Mouse (Mus musculus): ENCODE measurements at regions not wholly inside any gene's neighbourhood (a gene's known extent, or its start where the extent isn't known, plus 50 kb on each side); places are given as distances from the start of the nearest gene placed in this dataset.
A peak's percentile ranks its signal among the peaks of the same experiment; 100 is the strongest.

DNA sequence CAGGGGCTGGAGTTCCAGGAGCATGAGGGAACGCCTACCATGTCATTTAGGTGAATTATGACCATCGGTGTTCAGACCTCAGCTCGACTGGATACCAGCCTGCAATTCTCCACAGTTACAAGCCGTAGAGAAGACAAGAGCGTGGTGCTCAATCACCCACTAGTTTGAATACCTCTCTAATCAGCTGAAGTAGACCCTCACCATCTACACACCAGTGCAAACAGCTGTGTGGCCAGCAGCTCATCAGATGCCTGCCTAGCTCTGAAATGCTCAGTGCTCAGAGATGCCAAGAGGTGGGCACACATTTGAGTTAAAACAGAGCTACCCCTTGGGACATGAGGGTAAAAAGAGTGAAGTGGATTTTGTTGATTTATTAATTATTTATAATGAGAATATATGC lies 660.2 kb downstream of the Magi1 start:
- no peak for ATAC-seq
- no peaks in the 10 kb centered on the region for H3K4me1 ChIP-seq (replicated peaks)
- no peaks in the 10 kb centered on the region for H3K27me3 ChIP-seq
- 79% methylated on average over 5 of the region's 5 CpGs for WGBS
- H3K36me3 ChIP-seq: no peaks in the 10 kb centered on the region
- H3K27ac ChIP-seq: no peak overlapping the region
- no peak overlapping the region for H3K4me3 ChIP-seq (replicated peaks)
- H3K9me3 ChIP-seq: no peaks in the 10 kb centered on the region
- no peak overlapping the region for H3K4me2 ChIP-seq (replicated peaks)
- H3K9ac ChIP-seq (replicated peaks): no peak overlapping the region

DNA sequence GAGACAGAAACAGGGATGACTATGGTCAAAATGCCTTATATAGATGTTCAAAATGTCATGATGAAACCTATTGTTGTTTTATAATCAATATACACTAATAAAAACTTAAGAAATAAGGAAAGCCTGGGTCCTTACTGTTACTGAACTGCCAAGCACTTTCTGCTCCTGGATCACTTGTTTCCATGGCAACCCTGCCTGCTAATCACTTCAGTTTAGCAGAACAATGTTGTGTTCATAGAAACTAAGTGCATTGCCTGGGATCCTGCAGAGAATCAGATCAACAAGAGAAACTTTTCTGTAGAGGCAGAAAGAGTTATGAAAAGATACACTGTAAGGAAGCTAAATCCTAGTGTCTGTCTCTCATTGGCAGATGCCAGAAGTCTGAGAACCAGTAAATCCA lies 666.8 kb downstream of the Magi1 start:
- no peak for ATAC-seq

DNA sequence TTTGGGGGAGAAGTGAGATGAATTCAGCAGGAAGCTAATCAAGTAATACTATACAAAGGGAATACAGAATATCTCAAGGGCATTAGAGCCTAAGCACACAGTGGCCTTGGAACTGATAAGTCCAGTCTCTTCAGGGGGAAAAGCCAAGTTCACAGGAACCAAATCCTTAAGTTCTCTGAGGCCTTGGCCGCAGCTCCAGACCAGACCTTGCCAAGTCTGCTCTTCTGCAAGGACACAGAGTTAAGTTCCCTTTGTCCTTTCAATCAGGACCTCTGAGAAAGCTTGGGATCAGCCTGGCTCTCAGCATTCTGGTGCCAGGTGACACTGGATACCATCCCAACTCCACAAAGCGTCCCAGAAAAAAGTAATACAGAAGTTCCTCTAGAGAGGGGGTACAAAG lies 657.1 kb upstream of the Adamts9 start:
- no peak for ATAC-seq
- no peak overlapping the region for H3K4me3 ChIP-seq (replicated peaks)
- 91% methylated on average over 2 of the region's 2 CpGs for WGBS
- no peak overlapping the region for H3K4me2 ChIP-seq (replicated peaks)
- H3K9me3 ChIP-seq: no peaks in the 10 kb centered on the region
- no peak overlapping the region for H3K27ac ChIP-seq
- no peaks in the 10 kb centered on the region for H3K36me3 ChIP-seq
- no peaks in the 10 kb centered on the region for H3K27me3 ChIP-seq
- no peaks in the 10 kb centered on the region for H3K4me1 ChIP-seq (replicated peaks)
- no peak overlapping the region for H3K9ac ChIP-seq (replicated peaks)

More for the DNA sequence above, 666.8 kb downstream of the Magi1 start:
- no peaks in the 10 kb centered on the region for H3K4me1 ChIP-seq (replicated peaks)
- H3K4me2 ChIP-seq (replicated peaks): no peak overlapping the region
- H3K9me3 ChIP-seq: no peaks in the 10 kb centered on the region
- no peaks in the 10 kb centered on the region for H3K27me3 ChIP-seq
- H3K27ac ChIP-seq: no peak overlapping the region
- no peak overlapping the region for H3K4me3 ChIP-seq (replicated peaks)
- no peaks in the 10 kb centered on the region for H3K36me3 ChIP-seq
- H3K9ac ChIP-seq (replicated peaks): no peak overlapping the region

DNA sequence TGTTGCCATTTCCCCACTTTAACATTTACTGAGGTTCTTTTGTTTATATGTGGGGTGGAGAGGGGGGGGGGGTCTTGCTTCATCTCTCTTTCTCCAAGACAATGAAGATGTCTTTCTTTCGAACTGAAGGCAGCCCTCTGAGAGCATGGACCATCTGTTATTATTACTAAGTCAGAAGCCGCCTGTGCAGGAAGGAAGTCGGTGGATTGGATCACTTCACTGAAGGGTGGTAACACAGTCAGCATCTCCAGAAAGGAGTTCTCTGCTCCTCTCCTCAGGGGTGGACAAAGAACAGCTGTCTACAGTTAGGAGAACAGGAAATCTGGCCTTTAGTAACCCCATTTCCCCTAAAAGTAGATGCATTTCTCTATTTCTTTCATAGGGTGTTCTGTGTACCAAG lies 656.1 kb upstream of the Adamts9 start:
- no peak overlapping the region for H3K4me3 ChIP-seq (replicated peaks)
- no peak overlapping the region for H3K4me2 ChIP-seq (replicated peaks)
- no peaks in the 10 kb centered on the region for H3K27me3 ChIP-seq
- H3K36me3 ChIP-seq: no peaks in the 10 kb centered on the region
- no peaks in the 10 kb centered on the region for H3K4me1 ChIP-seq (replicated peaks)
- no peak for ATAC-seq
- WGBS: 76% methylated on average over 3 of the region's 3 CpGs
- H3K27ac ChIP-seq: no peak overlapping the region
- H3K9ac ChIP-seq (replicated peaks): no peak overlapping the region
- no peaks in the 10 kb centered on the region for H3K9me3 ChIP-seq

DNA sequence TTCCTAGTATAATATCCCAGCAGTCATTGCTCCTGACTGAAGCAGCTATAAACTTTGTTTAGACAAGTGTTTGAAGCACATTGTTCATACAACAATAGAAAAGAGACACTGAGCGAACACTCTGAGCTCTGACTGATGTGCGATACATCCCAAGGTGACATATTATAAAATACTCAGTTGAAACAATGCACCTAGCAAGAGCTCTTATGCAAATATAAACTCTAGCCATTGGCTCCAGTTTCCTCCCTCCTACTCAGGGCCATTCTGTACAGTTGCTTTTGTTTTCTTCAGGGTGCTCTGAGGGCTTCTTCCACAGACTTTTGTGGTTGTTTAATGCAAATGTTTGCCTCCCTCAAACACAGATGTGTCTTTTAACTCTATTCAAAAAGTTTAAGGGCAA lies 646.6 kb upstream of the Adamts9 start:
- ATAC-seq: no peak
- no peak overlapping the region for H3K4me2 ChIP-seq (replicated peaks)
- H3K9ac ChIP-seq (replicated peaks): no peak overlapping the region
- 64% methylated on average over 2 of the region's 2 CpGs for WGBS
- H3K4me1 ChIP-seq (replicated peaks): no peaks in the 10 kb centered on the region
- H3K4me3 ChIP-seq (replicated peaks): no peak overlapping the region
- no peak overlapping the region for H3K27ac ChIP-seq
- H3K9me3 ChIP-seq: no peaks in the 10 kb centered on the region
- H3K27me3 ChIP-seq: no peaks in the 10 kb centered on the region
- H3K36me3 ChIP-seq: no peaks in the 10 kb centered on the region

DNA sequence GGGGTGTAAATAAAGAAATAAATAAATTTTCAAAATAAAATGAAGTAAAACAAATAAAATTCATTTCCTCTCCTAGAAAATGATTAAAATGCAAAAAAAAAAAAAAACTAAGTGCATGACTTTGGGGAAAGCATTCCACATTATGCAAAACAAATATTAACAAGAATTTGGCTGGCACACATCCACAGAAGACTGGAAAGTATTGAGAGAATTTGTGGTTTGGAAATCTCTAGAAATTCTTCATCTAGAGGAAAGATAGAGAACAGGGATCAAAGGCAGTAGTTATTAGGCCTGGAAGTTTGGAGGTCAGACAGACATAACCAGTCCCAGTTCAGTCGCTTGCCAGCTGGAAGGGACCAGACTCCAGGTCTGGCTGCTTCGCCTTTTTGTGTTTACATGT lies 643.6 kb upstream of the Adamts9 start:
- H3K27me3 ChIP-seq: no peaks in the 10 kb centered on the region
- no peaks in the 10 kb centered on the region for H3K9me3 ChIP-seq
- 100% methylated on average over 2 of the region's 2 CpGs for WGBS
- H3K4me1 ChIP-seq (replicated peaks): no peaks in the 10 kb centered on the region
- H3K9ac ChIP-seq (replicated peaks): no peak overlapping the region
- no peak overlapping the region for H3K4me3 ChIP-seq (replicated peaks)
- H3K4me2 ChIP-seq (replicated peaks): no peak overlapping the region
- ATAC-seq: no peak
- H3K36me3 ChIP-seq: no peaks in the 10 kb centered on the region
- no peak overlapping the region for H3K27ac ChIP-seq

DNA sequence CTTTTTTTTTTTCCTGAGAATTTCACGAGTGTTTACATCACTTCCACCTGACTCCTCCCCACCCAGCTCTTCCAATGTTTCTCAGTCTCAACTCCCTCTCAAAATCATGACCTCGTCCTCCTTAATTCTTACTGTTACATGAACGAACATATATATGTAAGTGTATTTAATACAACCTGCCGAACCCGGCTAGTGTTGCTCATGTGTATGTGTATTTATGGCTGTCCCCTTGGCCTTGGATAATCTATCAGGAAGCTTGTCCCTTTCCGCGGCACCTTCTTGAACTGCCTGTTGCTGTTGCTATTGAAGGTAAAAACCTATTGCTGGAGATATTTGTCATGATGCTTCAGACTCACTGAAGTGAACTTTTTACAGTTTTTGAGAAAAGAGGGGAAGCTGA lies 637.8 kb upstream of the Adamts9 start:
- Histone ChIP-seq H3K27ac (no peak overlapping the region), H3K27me3 (no peaks in the 10 kb centered on the region), H3K36me3 (no peaks in the 10 kb centered on the region), H3K4me1 (replicated peaks) (peaks cover 8% of the 10 kb centered on the region; the same call in 1 of the 2 replicates), H3K9ac (replicated peaks) (no peak overlapping the region), H3K4me2 (replicated peaks) (no peak overlapping the region), H3K4me3 (replicated peaks) (no peak overlapping the region), H3K9me3 (no peaks in the 10 kb centered on the region)
- 88% methylated on average over 7 of the region's 7 CpGs for WGBS
- no peak for ATAC-seq

DNA sequence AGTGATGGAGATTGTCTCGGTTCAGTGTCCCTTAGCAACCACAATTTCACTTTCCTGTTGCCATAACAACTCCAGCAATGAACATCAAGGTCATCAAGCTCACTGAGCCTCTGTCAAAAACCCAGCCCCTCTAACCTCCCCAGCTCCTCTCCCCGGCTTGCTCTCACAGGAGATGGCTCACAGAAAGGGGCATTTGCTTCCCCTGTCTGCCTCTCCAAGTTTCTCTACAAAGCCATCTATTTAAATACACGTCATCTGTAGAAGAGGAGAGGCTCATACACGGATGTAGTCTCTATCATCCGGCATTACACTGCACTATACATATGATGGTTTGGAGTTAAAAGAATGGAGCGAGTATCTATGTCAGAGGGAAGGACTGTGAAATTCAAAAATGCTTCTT lies 637.4 kb upstream of the Adamts9 start:
- H3K36me3 ChIP-seq: no peaks in the 10 kb centered on the region
- H3K27ac ChIP-seq: no peak overlapping the region
- 56% methylated on average over 6 of the region's 6 CpGs for WGBS
- H3K27me3 ChIP-seq: no peaks in the 10 kb centered on the region
- H3K4me1 ChIP-seq (replicated peaks): peaks cover 8% of the 10 kb centered on the region; the same call in 1 of the 2 replicates
- H3K9me3 ChIP-seq: no peaks in the 10 kb centered on the region
- H3K4me2 ChIP-seq (replicated peaks): no peak overlapping the region
- no peak overlapping the region for H3K4me3 ChIP-seq (replicated peaks)
- 0 out of 2 replicates have a peak, but pooled peaks have one; percentile 17 for ATAC-seq
- H3K9ac ChIP-seq (replicated peaks): no peak overlapping the region

DNA sequence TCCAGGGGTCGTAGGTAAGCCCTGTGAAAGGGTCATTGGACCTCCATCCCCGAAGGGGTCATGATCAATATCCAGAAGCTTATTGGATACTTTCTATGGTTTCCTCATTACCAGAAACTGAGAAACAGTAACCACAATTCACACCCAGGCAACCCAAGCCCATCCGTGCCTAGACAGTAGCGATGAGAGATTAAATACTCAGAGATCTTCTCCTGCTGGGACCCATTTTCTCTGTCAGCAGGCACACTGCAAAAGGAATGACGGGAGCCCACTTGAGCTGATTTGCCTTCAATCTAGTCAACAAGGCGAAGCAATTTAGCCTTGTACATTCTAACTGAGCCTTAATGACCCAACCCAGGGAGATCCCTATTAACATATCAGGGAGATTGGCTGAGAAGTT lies 632.0 kb upstream of the Adamts9 start:
- no peaks in the 10 kb centered on the region for H3K27me3 ChIP-seq
- H3K36me3 ChIP-seq: no peaks in the 10 kb centered on the region
- no peak overlapping the region for H3K27ac ChIP-seq
- 60% methylated on average over 6 of the region's 6 CpGs for WGBS
- H3K9me3 ChIP-seq: no peaks in the 10 kb centered on the region
- H3K4me3 ChIP-seq (replicated peaks): no peak overlapping the region
- no peak overlapping the region for H3K9ac ChIP-seq (replicated peaks)
- ATAC-seq: no peak
- no peak overlapping the region for H3K4me2 ChIP-seq (replicated peaks)
- 0 out of 2 replicates have a peak, but pooled peaks cover 5% of the 10 kb centered on the region for H3K4me1 ChIP-seq (replicated peaks)

DNA sequence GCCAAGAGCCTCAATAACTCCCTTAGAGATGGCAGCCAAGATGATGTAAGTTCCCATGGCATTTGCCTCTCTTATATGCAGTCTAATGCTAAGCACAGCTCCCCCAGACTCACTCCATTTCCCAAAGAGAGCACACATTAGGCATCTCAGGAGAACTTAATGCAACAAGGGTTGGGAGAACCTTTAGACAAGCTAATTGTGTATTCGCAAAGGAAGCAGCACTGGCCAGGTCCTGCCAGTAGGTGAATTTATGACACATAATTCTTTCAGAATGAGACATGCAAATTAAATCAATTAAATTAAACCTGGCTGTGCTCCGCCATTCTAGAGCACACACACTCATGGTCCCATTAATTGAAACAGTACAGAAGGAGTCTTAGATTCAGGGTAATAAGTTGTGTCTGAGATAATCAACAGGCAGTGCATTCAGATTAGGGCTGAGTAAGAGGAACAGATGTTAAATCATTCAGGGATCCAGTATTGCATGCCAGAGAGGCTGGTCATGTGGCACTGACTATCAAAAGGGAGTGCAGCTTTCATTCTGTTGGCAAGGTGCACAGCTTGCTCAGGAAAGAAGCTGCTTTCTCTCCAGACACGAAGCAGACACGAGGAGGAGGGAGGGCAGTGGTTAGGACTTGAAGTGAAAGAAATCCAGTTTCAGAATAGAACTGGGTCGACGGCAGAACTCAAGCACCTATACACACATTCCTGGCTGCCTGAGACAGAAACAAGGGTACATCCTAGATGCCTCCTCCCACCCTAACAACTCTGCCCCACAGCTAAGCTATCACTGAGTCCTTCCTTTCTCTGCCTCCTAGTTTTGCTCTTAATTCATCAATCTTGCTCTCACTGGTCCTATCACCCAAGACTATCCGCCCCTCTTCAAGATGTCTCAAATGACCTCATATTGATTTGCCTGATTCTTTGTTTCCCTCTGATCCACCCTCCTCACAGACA lies 630.7 kb upstream of the Adamts9 start:
- Histone ChIP-seq H3K27me3 (peaks cover 4% of the 10 kb centered on the region; the same call in 1 of the 2 replicates), H3K9ac (replicated peaks) (no peak overlapping the region), H3K36me3 (no peaks in the 10 kb centered on the region), H3K4me2 (replicated peaks) (no peak overlapping the region), H3K4me3 (replicated peaks) (no peak overlapping the region), H3K27ac (no peak overlapping the region), H3K4me1 (replicated peaks) (0 out of 2 replicates have a peak, but pooled peaks cover 4% of the 10 kb centered on the region), H3K9me3 (no peaks in the 10 kb centered on the region)
- WGBS: 62% methylated on average over 7 of the region's 7 CpGs
- peak; percentile 43; the same call in 1 of the 2 replicates for ATAC-seq

DNA sequence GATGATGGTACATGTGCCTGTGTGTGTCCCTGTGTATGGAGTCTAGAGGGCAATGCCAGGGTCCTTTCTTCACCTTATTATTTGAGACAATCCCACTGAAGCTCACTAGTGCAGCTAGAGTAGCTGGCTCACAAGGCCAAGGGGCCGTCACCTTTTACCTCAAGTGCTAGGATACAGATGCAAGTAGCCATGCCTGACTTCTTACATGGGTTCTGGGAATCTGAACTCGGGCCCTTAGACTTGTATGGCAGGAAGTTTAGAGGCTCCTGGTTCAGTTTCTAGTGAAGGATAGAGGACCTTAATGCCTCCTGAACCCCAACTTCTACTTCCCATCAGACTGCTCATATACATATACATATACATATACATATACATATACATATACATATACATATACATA lies 626.6 kb upstream of the Adamts9 start:
- ATAC-seq: no peak
- Histone ChIP-seq H3K9me3 (no peaks in the 10 kb centered on the region), H3K4me3 (replicated peaks) (no peak overlapping the region), H3K36me3 (no peaks in the 10 kb centered on the region), H3K27ac (no peak overlapping the region), H3K9ac (replicated peaks) (no peak overlapping the region), H3K4me1 (replicated peaks) (0 out of 2 replicates have a peak, but pooled peaks cover 4% of the 10 kb centered on the region), H3K4me2 (replicated peaks) (no peak overlapping the region), H3K27me3 (peaks cover 13% of the 10 kb centered on the region; the same call in 1 of the 2 replicates)
- 91% methylated on average over 2 of the region's 2 CpGs for WGBS

DNA sequence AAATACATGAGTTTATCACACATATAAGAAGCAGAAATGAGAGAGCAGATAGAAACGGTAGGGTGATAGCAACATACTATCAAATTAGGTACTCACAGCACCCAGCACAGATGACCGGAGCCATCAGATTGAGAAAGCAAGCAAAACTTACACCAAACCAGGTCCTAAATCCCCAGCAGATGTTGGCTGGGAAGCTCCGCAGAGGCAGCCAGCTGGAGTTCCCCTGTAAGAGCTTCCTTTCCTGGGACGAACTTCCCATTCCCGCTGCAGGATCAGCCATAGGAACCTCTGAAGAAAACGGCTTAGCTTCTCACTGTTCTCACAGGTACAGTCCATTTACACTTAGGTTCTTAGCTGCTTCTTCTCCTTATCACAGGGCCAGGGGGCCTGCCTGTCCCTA lies 625.9 kb upstream of the Adamts9 start:
- peaks cover 13% of the 10 kb centered on the region; the same call in 1 of the 2 replicates for H3K27me3 ChIP-seq
- H3K4me2 ChIP-seq (replicated peaks): no peak overlapping the region
- no peaks in the 10 kb centered on the region for H3K9me3 ChIP-seq
- H3K36me3 ChIP-seq: no peaks in the 10 kb centered on the region
- no peak overlapping the region for H3K4me3 ChIP-seq (replicated peaks)
- no peak overlapping the region for H3K27ac ChIP-seq
- WGBS: 76% methylated on average over 6 of the region's 6 CpGs
- no peak for ATAC-seq
- 0 out of 2 replicates have a peak, but pooled peaks cover 3% of the 10 kb centered on the region for H3K4me1 ChIP-seq (replicated peaks)
- no peak overlapping the region for H3K9ac ChIP-seq (replicated peaks)

Data from midbrain, embryonic 13.5 days (tissue).